Mouse (Mus musculus) CH12.LX (cell line): ENCODE measurements around the gene Brip1.

Experiments used
- BHLHE40 ChIP-seq: IDR thresholded peaks from 2 replicates; pipeline ENCODE4 v1.6.1; 2011; ENCODE audit warnings: mild to moderate bottlenecking, low read depth, low read length, improper control_type of control experiment
- CHD1 ChIP-seq: IDR thresholded peaks from 2 replicates; pipeline ENCODE4 v1.6.1; 2012; ENCODE audit warnings: low read depth, low read length, improper control_type of control experiment, inconsistent platforms
- CTCF ChIP-seq, 2 experiments: IDR thresholded peaks in 1 of 2; conservative IDR thresholded peaks in 1 of 2; 2 replicates each; pipeline ENCODE4 v1.5.1; 2011 to 2012; ENCODE audit warnings: low read depth in 2 of 2, low read length in 2 of 2, improper control_type of control experiment in 1 of 2, inconsistent platforms in 1 of 2, mild to moderate bottlenecking in 1 of 2, moderate library complexity in 1 of 2
- EP300 ChIP-seq: IDR thresholded peaks from 2 replicates; pipeline ENCODE4 v1.6.1; 2011; ENCODE audit warnings: low read length, improper control_type of control experiment
- JUN ChIP-seq: IDR thresholded peaks from 2 replicates; pipeline ENCODE4 v1.6.1; 2011; ENCODE audit warnings: low read depth, mild to moderate bottlenecking, low read length, improper control_type of control experiment, moderate library complexity; ENCODE audit not compliant: insufficient read depth
- JUND ChIP-seq: conservative IDR thresholded peaks from 2 replicates; pipeline ENCODE4 v1.6.1; 2011; ENCODE audit warnings: low read depth, low read length, improper control_type of control experiment
- MAFK ChIP-seq: IDR thresholded peaks from 2 replicates; pipeline ENCODE4 v1.6.1; 2011; ENCODE audit warnings: low read length, improper control_type of control experiment; ENCODE audit not compliant: insufficient replicate concordance
- MEF2A ChIP-seq: IDR thresholded peaks from 2 replicates; pipeline ENCODE4 v1.6.1; 2014; ENCODE audit warnings: low read depth, mild to moderate bottlenecking, inconsistent platforms, low read length, improper control_type of control experiment, borderline replicate concordance
- NRF1 ChIP-seq: IDR thresholded peaks from 2 replicates; pipeline ENCODE4 v1.6.1; 2014; ENCODE audit warnings: low read depth, mild to moderate bottlenecking, inconsistent platforms, low read length, improper control_type of control experiment, moderate library complexity
- PAX5 ChIP-seq: IDR thresholded peaks from 2 replicates; pipeline ENCODE4 v1.6.1; 2012; ENCODE audit warnings: low read length, inconsistent platforms, mixed read lengths
- POLR2A ChIP-seq: IDR thresholded peaks from 2 replicates; pipeline ENCODE4 v1.6.1; 2011; ENCODE audit warnings: low read depth, mild to moderate bottlenecking, improper control_type of control experiment, low read length
- USF1 ChIP-seq: IDR thresholded peaks from 2 replicates; pipeline ENCODE4 v1.6.1; 2014; ENCODE audit warnings: low read depth, mild to moderate bottlenecking, inconsistent platforms, low read length, improper control_type of control experiment
- ZC3H11A ChIP-seq: IDR thresholded peaks from 2 replicates; pipeline ENCODE4 v1.6.1; 2012; ENCODE audit warnings: low read depth, mild to moderate bottlenecking, inconsistent platforms, low read length, improper control_type of control experiment

DNA sequence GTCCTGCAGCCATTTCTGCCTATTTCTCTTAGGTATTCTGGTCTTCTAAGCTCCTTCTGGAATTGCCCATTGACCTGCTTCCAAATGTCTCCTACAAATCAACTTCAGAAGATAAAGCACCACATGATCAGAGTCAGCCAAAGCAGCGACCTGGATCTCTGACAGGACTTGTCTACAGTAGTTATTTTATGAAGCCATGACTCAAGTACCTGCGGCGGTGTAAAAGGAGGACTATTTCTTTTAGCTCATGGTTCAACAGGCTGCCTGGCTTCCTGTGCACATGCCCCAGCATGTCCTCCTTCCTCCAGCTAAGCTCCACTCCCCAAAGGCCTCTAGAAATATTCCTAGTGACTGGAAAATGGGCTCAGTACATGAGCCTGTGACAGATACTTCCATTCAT, 69.7 kb downstream of the Brip1 start:
- no peak for TF ChIP-seq POLR2A
- TF ChIP-seq CTCF (conservative IDR thresholded peaks at IDR 0.05 in 1 of 2, IDR thresholded peaks at IDR 0.05 in 1 of 2; ENCODE audit: low read depth in 2 of 2, low read length in 2 of 2), result no peak
- no peak for TF ChIP-seq BHLHE40
- TF ChIP-seq JUND, result no peak
- peak; percentile 94; the same call in 1 of the 2 replicates for TF ChIP-seq CHD1
- no peak for TF ChIP-seq JUN
- TF ChIP-seq ZC3H11A, result no peak
- peak; percentile 37; the same call in 1 of the 2 replicates for TF ChIP-seq EP300
- no peak for TF ChIP-seq USF1
- TF ChIP-seq MEF2A, result no peak
- TF ChIP-seq PAX5, result no peak
- TF ChIP-seq NRF1, result no peak
- TF ChIP-seq MAFK, result no peak
